Mouse (Mus musculus) erythroblast, adult 5-6 weeks (primary cell): ENCODE results near the gene Tcf12. TPM values are rescaled to one million over a fixed set of nuclear protein-coding genes. Genes with fewer than 3 reads are reported as not detected.

Experiments
- ATAC-seq: replicated peaks from 2 replicates; pipeline ENCODE4 v1.8.0; 2016; ENCODE audit warnings: moderate number of reproducible peaks, mild to moderate bottlenecking, moderate TSS enrichment, inconsistent platforms; ENCODE audit not compliant: poor library complexity, low FRiP score, severe bottlenecking
- total RNA-seq, 2 experiments: library from RNA; stranded (forward) in 1 of 2; stranded (reverse) in 1 of 2; fragments of 150-400 nt in 1 of 2; fragments of 200-764, 138-1000 nt in 1 of 2; gene quantifications; 2 replicates each; pipeline versions ENCODE4 v1.2.3 to v1.2.4; 2015 to 2017; ENCODE audit warnings: low replicate concordance in 2 of 2

Gene Tcf12
- total RNA-seq (2015; ENCODE audit: low replicate concordance) (22.1 and 28.8 TPM in 2 replicates), total RNA-seq (2017; ENCODE audit: low replicate concordance) (7.8 and 10.9 TPM in 2 replicates)

DNA sequence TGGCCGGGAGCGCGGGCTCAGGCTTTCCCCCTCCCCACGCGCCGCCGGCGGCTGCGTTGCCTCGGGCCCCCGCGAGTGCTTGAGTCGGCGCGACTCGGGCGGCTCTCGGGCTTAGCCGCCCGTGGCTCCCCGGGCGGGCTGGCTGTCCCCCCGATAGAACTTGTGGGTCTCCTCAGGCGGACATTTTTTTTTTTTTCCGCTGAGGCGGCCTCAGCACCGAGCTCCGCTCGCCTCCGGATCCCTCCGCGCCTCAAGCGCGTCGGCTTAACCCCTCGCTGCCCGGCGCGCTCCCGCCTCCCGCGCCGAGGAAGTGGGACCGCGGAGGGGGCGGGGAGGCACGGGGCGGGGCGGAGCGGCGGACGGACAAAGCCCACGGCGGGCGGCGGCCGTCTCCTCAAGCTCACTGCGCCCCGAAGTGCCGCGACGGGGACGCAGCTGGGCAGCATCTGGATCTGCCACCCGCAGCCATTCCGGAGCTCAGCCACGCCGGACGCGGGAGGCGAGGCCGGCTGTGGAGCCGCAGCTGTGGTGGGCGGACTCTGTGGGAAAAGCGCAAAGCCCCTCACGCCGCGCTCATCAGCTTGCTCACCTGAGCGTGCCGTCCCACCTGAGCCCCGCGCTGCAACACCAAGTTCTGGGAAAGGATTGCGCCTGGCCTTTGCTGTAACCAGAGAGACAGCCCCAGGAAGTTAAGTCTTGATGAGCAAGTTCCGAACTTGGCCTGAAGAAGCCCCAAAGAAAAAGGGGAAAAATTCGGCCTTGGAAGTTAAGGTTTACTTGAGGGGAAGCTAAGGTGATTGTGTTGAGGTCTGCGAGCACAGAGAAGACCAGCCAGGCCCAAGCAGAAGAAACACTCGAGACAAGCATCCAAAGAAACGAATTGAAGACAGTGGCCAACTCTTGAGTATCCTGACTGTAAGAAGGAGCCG, at the start of gene Tcf12:
Tcf12 (minus strand) TSS at position 250 of the 929 bp plus-strand sequence.
- peak; percentile 68 for ATAC-seq

DNA sequence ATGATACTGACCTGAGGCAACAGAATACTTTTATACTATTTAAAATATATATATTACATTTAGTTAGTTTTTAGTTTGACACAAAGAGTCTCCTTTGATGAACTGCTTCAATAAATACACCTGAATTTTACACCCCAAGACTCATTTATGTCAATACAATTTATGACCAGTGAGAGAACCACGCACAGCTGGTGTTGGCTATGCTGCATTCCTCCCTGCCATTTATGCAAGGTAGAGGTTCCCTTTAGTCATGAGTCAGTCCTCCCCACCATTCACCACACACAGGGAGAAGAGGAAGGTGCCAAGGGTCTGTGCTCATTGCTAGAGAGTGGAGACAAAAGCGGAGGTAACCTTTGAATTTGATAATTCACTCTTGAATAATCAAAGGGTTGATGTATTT, 46.7 kb upstream of the Tcf12 start:
- no peak for ATAC-seq

- no peak for ATAC-seq
These were observed 45.4 kb upstream of the Tcf12 start for GRCm38 (mm10) chr9:72157091-72157490.

GRCm38 (mm10) chr9:72155250-72156138, 43.8 kb upstream of the Tcf12 start:
- ATAC-seq, result no peak

DNA sequence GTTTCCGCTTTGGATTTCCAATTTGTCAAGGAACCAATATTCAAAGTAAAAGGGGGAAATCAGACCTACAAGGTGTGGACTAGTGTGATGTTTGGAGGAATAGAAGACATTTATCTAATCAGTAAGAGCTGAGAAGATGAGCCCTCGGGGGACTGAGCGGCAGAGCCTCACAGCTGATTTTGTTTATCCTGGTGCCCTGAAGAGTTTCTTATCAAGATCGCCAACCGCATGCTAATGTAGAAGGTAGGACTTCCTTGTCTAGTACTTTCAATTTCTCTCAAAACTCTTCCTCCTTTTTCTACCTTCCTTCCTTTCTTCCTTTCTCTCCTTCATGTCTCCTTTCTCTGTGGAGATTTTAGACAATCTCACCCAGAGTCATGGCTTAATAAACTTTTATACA, 32.5 kb upstream of the Tcf12 start:
- ATAC-seq, result no peak

GRCm38 (mm10) chr9:72137899-72138298, 26.2 kb upstream of the Tcf12 start:
- ATAC-seq, result no peak

GRCm38 (mm10) chr9:72133772-72134245, 22.1 kb upstream of the Tcf12 start:
- 0 out of 2 replicates have a peak, but pooled peaks have one; percentile 29 for ATAC-seq

- ATAC-seq, result peak; percentile 75
These were observed 21.6 kb upstream of the Tcf12 start for GRCm38 (mm10) chr9:72133089-72133771.

GRCm38 (mm10) chr9:72132728-72133088, 21.0 kb upstream of the Tcf12 start:
- peak; percentile 76 for ATAC-seq

- no peak for ATAC-seq
These were observed 18.2 kb upstream of the Tcf12 start for GRCm38 (mm10) chr9:72129884-72130283.

DNA sequence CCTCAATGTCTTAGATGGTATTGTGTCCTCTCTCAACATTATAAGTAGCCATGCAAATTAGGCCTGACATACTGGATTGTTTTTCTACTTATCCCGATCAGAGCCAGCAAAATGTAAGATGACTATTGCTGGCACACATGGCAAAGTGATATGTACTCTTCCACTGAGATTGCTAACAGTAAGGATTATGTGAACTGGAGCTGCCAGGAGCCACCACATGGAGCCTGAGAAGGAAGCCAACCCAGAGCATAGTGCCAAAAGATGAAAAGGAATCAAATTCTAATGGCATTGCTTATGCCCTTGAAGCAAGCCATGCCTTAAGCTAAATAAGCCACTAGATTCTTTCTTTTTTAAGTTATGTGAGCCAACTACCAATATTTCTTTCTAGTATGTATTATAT, 13.8 kb upstream of the Tcf12 start:
- no peak for ATAC-seq

GRCm38 (mm10) chr9:72118490-72118889, 6.8 kb upstream of the Tcf12 start:
- no peak for ATAC-seq

DNA sequence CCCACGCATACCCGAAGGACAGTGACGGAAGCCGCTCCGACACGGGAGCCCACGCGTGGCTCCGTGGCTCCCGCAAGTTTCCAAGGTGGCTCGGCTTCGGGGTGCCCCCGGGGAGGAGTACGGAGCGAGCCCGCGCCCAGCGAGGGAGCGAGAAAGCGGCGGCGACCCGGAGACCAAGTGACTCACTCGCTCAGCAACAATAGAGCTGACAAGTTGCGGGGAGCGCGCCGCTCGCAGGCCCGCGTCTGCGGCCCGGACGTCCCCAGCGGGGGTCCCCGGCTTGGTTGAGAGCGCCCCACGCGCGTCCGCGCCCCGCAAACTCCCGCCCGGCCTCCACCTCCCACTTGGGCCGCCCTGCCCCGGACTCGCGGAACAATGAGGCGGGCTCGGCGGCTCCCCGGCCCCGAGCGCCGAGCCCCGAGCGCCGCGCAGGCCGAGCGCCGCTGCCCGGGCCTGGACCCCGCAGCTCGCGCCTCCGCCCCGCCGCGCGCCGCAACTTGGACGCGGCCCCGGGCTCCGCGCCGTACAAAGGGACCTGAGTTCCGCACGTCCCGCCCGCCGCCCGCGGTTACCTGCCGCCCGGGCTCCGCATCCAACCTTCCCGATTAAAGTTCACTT, 558 bp downstream of the Tcf12 start:
- peak; percentile 47 for ATAC-seq

- ATAC-seq, result peak; percentile 69
These were observed 1.1 kb downstream of the Tcf12 start for GRCm38 (mm10) chr9:72110627-72111003.

DNA sequence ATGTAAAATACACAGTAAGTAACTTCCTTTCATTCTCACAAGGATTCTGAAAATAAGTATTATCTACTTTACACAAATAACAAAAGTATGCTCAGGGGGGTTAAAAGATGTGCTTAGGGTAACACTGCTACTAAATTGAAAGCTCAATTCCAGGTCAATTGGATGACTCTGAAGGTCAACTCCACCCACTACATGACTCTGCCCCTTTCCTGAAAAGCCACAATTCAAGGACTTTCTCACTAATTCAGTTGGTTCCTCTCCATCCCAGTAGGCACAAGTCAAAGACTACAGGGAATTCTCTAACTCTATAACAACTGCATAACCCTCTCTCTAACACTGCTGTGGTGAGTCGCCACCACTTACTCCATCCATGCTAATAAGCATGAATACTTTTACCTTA, 8.2 kb downstream of the Tcf12 start:
- ATAC-seq, result no peak

- ATAC-seq, result no peak; the same call in 1 of the 2 replicates
These were observed 11.6 kb downstream of the Tcf12 start for GRCm38 (mm10) chr9:72099945-72100685.

- no peak for ATAC-seq
These were observed 13.6 kb downstream of the Tcf12 start for GRCm38 (mm10) chr9:72098056-72098455.

- ATAC-seq, result no peak
These were observed 14.6 kb downstream of the Tcf12 start for GRCm38 (mm10) chr9:72097083-72097482.

GRCm38 (mm10) chr9:72094675-72095074, 17.0 kb downstream of the Tcf12 start:
- no peak for ATAC-seq
